Mouse (Mus musculus) bone marrow, adult 2 months (tissue): ENCODE measurements around the gene Shc4. TPM values are rescaled to one million over a fixed set of nuclear protein-coding genes. Genes with fewer than 3 reads are reported as not detected.

Source experiments
- H3K27ac ChIP-seq: fragments of 200-500 bp; 2 replicates; pipeline ENCODE4 v1.5.1; 2012; ENCODE audit warnings: low read depth, mild to moderate bottlenecking, control low read depth, inconsistent platforms, low read length; ENCODE audit not compliant: control insufficient read depth, poor library complexity, insufficient read depth
- H3K4me1 ChIP-seq: fragments of 200-500 bp; 2 replicates; pipeline ENCODE4 v1.6.1; 2011; ENCODE audit warnings: low read length; ENCODE audit not compliant: control insufficient read depth, insufficient read depth
- H3K4me3 ChIP-seq: fragments of 200-500 bp; replicated peaks from 2 replicates; pipeline ENCODE3; 2011; ENCODE audit warnings: mild to moderate bottlenecking, low read depth, low read length, control low read depth; ENCODE audit not compliant: control insufficient read depth
- CTCF ChIP-seq: fragments of 200-500 bp; IDR thresholded peaks from 2 replicates; pipeline ENCODE4 v1.5.1; 2011; ENCODE audit warnings: low read length, control low read depth; ENCODE audit not compliant: control insufficient read depth, insufficient read depth
- POLR2A ChIP-seq: fragments of 200-500 bp; IDR thresholded peaks from 2 replicates; pipeline ENCODE4 v1.6.1; 2011; ENCODE audit warnings: low read depth, mild to moderate bottlenecking, control low read depth, low read length, borderline replicate concordance; ENCODE audit not compliant: control insufficient read depth
- WGBS: fragments of 180-500 bp; shearing (Covaris S2); methylation state at CpG from one replicate; pipeline ENCODE4 v1.1.7; 2018; 5-methylcytosine and 5-hydroxymethylcytosine counted together
- polyA plus RNA-seq: library from polyadenylated mRNA; stranded (reverse); fragments of >200 nt; gene quantifications from 2 replicates; pipeline ENCODE4 v1.2.4, GENCODE M21; 2011; ENCODE audit warnings: low replicate concordance; ENCODE audit not compliant: missing spikeins, insufficient read depth, insufficient read length

Shc4 gene
- polyA plus RNA-seq, 1 experiment, result not detected

DNA sequence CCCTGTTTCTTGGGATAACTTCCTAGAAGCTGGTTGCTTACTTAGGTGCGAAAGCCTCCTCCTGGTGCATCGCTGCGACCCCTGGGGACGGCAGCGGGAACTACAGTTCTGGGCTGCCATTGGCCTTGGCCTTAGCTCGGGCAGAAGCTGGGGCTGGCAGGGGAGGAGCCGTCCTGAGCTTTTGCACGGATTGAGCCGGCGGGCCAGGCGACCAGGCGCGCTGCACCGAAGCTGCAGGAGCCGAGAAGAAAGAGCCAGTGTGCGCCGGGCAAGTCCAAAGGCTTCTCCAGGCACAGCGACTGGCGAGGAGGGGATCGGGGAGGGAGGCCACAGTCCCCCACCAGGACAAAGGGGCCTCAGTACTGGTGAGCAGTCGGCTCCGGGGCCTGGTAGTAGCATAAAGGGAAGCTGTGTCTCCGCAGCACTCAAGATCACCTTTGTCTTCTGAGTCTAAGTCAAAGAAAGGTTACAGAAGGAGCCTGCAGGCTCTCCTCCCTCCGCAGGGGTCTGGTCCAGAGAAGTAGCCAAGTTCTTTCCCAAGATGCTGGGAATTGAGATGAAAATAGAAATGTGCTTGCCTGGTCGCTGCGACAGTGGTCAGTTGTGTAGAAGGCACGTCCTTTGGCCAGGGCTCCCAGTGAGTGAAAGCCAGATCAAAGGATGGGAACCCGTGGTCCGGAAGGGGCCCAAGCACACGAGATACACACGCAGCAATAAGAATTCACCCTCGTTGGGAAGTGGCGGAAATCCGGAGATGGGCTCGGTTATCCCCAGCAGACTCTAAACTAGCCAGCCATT, 8.0 kb upstream of the Shc4 start:
- TF ChIP-seq CTCF (peak; percentile 89), POLR2A (peak; percentile 35; the same call in 1 of the 2 replicates)
- Histone ChIP-seq H3K27ac (peak overlapping the region; percentile 10; the same call in 1 of the 2 replicates), H3K4me3 (no peak overlapping the region), H3K4me1 (peaks cover 1% of the 10 kb centered on the region; the same call in 1 of the 2 replicates)
- WGBS, result 23% methylated on average over 35 of the region's 35 CpGs

DNA sequence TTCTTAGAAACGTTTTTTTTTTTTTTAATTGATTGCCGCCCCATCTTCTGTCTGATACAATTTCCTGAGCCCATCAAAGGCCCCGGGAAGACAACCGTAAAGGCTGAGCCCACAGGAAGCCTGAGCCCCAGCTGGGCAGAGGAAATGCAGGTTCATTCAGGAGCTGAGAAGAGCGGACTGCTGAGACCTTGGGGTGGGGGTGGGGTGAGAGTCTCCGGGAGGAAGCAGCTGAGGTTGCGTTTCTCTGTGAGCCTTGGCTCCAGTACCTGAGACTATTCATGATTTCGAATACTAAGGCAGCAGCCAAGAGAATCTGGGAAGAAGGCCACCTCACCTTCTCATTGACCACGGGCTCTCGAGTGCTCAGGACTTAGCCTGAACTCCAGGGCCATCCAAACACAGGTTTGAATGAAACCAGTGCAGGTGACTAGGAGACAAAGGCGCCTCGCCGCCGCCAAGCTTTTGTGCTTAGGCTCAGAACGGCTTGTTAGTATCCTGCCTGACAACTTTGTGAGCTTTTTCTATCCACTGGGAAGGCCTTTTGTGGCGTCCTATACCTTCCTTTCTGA, 682 bp upstream of the Shc4 start:
- TF ChIP-seq POLR2A (no peak), CTCF (no peak)
- Histone ChIP-seq H3K4me1 (peaks cover 1% of the 10 kb centered on the region), H3K4me3 (no peak overlapping the region), H3K27ac (no peak overlapping the region; the same call in 1 of the 2 replicates)
- 11% methylated on average over 16 of the region's 16 CpGs for WGBS

DNA sequence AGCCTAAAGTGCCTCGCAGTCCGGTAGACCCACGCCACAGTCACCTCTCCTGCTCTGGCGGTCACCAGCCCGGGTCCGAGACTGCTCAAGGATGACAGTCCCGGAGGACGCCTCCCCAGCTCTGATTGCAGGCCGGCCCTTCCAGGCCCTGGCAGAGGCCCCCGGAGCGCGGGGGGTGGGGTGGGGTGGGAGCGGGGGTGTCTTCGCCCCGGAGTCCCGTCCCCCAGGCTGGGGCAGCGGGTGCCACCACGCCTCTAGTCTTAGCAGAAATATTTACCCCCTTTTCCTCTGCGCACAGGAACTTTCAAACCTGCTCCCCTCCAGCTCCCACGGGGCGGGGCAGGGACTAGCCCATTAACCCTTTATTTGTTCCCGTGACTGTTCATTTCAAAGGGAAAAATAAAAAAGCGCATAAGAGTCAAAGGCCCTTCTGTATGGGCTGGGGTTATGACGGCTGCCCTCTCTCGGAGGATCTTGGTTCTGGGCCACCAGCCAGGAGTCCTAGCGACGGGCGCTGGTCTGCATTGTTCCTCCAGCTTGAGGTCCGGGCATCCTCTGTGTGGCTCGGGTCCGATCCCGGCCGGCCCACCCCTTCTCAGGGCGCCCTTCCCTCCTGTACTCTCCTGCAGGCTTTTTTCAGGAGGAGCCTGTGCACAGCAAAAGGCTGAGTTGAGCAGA, 401 bp downstream of the Shc4 start:
- TF ChIP-seq POLR2A (no peak), CTCF (0 out of 2 replicates have a peak, but pooled peaks have one; percentile 8)
- Histone ChIP-seq H3K4me1 (peaks cover 1% of the 10 kb centered on the region), H3K4me3 (no peak overlapping the region), H3K27ac (no peak overlapping the region)
- WGBS, result under 1% methylated on average over 34 of the region's 34 CpGs

DNA sequence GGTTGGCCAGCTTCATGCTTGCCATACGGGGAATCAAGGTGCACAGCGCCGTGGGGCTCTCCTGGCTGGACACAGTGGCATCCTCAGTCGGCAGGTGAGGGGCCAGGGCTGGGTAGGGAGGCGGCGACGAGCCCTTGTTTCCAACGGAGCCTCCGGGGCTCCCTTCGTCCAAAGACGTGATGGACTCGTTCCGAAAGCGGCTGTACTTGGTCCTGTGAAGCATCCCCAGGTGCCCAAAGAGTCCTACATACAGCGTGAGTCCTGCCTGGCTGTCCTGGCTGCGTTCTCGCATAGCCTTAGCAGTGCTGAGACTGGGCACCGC, 901 bp downstream of the Shc4 start:
- Histone ChIP-seq H3K4me1 (peaks cover 1% of the 10 kb centered on the region), H3K4me3 (no peak overlapping the region), H3K27ac (no peak overlapping the region)
- WGBS, result 7% methylated on average over 18 of the region's 18 CpGs
- TF ChIP-seq CTCF (no peak), POLR2A (no peak)

DNA sequence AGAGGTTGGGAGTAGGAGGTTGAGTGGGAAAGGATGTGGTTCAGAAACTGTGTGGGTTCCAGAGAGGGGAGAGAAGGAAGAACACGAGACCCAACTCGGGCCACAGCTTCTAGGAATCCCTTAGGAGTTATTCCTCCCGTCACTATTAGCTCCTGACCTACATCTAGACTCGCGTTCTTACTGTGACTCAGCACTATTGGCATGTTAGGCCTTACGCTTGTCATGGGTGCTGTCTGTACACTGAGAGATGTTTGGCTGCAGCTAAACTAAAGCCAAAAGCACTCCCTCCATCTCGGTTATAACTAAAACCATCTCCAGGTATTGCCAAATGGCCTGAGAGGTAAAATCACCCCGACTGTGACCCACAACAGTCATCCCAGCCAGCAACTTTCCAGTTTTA, 7.3 kb downstream of the Shc4 start:
- 80% methylated on average over 8 of the region's 8 CpGs for WGBS
- no peak for TF ChIP-seq POLR2A
- no peak for TF ChIP-seq CTCF
- no peak overlapping the region for H3K4me3 ChIP-seq
- no peak overlapping the region for H3K27ac ChIP-seq
- no peaks in the 10 kb centered on the region; the same call in 1 of the 2 replicates for H3K4me1 ChIP-seq

DNA sequence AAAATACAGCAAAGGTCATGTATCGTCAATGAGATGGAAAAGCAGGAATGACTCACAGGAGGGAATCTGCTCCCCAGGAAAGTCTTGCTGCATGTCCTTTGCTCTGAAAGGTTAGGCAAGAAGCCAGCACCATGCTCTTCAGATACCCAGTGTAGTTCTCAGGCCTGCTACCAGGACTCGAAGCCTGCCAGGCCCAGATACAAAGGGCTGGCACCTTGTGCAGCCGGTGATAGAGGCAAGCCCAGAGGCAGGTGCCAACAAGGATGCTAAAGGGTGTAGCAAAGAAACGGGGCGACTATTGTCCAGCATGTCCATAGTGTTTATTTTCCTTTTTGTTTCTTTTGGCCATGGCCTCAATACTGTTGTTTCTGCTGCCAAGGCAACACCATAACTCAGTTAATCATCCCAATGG, 17.4 kb downstream of the Shc4 start:
- no peak overlapping the region for H3K4me3 ChIP-seq
- 69% methylated on average over 5 of the region's 5 CpGs for WGBS
- no peak overlapping the region for H3K27ac ChIP-seq
- H3K4me1 ChIP-seq, result no peaks in the 10 kb centered on the region
- TF ChIP-seq CTCF, result no peak

DNA sequence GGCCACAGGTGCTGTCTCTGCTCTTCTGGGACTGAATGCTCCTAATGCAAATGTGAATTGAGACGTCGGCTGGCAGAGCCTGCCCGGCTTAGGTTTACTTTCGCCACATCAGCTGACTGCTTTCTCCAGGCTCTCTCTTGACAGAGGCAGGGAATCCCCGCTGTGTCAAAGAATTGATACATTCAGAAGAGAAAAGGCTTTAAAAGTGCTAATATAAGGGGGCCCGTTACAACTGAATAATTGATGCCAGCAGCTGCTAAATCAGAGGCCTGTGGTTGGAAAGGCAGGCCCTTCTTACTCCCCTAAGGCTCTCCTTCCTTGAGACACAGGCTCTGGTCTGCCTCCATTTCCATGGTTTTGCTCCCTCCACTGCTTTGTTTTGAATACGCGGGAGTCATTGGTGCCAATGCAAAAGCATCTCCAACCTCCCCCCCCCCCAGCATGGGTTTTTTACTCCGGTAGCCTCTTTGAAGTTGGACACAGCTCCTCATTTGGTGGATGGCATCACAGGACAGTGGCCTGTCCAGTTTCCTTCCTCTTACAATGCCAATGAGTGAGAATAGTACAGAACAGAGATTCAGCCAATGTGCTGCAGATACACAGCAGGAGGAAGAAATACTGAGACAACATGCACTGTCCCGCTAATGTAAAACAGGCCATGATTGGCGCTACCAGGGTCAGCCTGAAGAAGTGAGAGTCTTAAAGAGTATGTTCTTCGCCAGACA, 18.9 kb downstream of the Shc4 start:
- Histone ChIP-seq H3K27ac (no peak overlapping the region), H3K4me1 (no peaks in the 10 kb centered on the region), H3K4me3 (no peak overlapping the region)
- TF ChIP-seq CTCF, result no peak
- whole genome bisulfite sequencing, result 90% methylated on average over 12 of the region's 12 CpGs

DNA sequence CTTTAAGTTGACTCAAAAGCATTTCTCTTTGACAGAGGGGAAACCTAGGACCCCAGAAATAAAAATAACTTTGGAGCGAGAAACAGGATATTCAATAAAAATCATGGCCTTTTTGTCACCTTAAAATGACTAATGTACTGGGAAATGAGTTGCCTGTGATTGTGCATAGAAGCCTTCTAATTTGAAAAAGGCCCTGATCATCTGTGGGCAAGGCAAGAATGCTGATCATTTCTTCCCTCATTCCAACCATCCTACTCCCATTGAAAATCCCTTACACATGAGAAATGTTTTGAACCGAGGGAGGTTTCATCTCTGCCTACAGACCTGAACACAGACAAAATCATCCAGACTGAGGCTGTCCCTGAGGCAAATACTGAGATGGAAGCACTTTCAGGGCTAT, 21.1 kb downstream of the Shc4 start:
- no peak overlapping the region for H3K4me3 ChIP-seq
- WGBS, result 81% methylated on average over 2 of the region's 2 CpGs
- no peaks in the 10 kb centered on the region for H3K4me1 ChIP-seq
- no peak overlapping the region for H3K27ac ChIP-seq
- TF ChIP-seq CTCF (no peak), POLR2A (no peak)
